Mouse (Mus musculus): ENCODE data around the gene Slc34a3.

The Slc34a3 gene

DNA sequence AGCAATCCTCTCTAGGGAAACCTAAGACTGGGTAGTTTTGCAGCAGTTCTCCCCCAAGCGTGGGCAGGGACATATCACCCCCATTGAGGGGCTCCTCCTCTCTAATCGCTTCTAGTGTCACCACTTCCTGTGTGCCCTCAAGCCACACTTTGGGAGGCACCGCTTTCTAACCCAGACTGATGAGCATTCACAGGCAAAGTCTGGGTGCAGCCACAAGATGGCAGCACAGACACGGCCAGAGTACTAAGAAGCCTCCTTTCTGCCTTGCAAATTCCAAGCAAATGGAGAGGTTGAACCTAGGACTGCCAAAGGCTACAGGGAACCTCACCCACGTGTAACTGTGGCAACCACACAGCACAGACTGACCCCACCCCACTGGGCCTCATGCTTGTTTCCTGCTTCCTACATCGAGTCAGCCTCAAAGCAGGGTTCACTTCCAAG, 40.8 kb downstream of the Slc34a3 start:
- DNase-seq (ENCODE audit: low spot score): peak; percentile 85

- DNase-seq (ENCODE audit: low spot score): no peak
Observed at GRCm38 (mm10) chr2:25187841-25188240, 46.3 kb downstream of the Slc34a3 start.

DNA sequence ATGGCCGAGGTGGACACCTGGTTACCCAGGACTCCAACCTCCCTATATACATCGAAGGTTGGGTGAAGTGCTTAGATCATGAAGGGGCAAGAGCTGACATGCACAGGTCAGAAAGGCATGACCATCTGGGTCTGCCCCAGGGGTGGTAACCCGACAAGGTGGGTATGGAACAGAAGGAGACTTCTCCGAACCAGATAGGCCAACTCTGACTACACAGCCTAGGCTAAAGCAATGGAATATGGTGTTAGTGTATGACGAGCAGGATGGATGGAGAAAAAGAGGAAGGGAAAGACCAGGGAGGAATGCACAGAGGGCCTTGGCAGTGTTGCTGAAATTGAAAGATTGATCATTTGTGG, 47.6 kb downstream of the Slc34a3 start:
- no peak for DNase-seq (ENCODE audit: low spot score)

DNA sequence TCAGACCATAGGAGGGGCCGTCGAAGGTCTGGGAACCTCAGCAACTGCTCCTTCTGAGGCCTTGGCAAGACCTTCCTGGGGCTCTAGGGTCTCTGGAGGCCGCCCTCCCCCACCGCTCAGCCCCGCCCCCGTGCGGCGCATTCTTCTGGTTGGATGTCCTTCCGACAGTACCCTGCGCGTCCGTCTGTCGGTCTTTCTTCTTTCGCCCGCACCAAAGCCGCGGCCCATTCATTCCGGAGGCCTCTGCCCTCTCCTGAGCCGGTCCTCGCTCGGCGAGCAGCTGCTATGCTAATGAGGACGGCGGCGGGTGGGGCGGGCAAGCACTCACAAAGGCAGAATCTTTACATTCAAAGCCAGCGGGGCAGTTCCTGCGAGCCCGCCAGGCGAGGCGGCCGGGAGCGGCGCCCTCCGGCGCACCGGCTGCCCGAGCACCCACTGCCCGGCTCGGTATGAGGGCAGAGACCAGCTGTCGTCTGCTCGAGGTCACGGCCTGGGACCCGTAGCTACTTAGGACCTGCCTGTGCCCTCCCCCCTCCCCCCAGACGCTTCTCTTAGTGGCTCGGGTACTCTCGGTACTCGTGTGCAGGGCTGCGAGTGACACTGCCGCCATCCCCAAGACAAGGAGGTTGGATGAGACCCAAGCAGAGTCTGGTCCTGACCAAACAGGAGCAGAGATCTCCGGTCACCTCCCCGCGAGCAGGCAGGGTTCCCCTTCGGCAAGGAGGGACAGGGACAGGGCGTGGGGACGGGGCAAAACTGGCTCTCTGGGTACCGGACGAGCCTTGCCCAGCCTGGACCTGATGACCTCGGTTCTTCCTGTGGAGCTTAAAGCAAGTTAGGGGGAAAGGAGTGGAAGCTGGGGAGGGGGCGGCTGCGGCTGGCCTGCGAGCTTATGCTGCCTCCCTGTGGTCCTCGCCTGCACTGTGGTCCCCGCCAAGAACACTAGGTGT, 48.3 kb downstream of the Slc34a3 start:
- DNase-seq (ENCODE audit: low spot score): peak; percentile 66

DNA sequence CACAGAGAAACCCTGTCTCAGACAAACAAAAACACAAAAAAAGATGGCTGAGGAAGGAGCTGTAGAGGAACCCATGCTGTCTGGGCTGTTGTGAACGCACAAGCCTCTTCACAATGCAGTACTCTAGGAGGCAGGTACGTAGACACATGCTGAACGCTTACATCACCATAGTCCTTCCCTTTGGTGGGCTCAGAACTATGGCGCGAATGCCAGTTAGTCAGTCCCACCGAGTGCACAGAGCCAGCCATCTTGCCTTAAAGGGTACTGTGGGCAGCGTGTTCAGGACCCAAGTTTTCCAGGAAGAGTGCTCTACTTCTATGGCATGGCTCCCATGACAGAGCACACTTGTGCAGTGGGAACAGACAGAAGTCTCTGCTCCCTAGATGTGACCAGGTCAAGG, 49.7 kb downstream of the Slc34a3 start:
- no peak for DNase-seq (ENCODE audit: low spot score)

- DNase-seq (ENCODE audit: low spot score): no peak
Observed at GRCm38 (mm10) chr2:25183336-25183735, 50.8 kb downstream of the Slc34a3 start.

- DNase-seq (ENCODE audit: low spot score): no peak
Observed at GRCm38 (mm10) chr2:25182664-25183063, 51.5 kb downstream of the Slc34a3 start.

DNA sequence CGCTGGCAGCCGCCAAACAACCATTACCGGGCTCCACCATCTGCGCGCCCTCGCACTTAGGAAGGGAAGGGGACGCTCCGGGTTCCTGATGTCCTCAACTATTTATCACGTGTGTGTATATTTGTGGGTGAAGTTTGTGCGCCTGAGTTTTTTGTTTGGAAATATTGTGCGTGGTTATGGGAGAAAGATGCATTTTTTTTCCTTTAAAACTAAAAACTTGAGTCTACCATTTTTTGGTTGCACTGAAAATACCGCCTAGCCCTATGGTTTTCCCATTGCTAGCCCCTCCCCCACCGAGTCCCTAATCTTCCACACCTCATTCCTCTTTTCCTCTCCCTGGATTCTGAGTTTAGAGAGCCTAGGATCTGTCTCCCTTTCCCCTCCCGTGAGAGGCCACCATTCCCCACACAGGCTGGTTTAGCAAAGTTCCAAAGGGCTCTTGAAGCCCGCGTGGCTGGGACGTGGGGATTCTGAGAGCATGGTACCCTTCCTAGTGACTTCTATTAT, 52.2 kb downstream of the Slc34a3 start:
- DNase-seq (ENCODE audit: low spot score): no peak

DNA sequence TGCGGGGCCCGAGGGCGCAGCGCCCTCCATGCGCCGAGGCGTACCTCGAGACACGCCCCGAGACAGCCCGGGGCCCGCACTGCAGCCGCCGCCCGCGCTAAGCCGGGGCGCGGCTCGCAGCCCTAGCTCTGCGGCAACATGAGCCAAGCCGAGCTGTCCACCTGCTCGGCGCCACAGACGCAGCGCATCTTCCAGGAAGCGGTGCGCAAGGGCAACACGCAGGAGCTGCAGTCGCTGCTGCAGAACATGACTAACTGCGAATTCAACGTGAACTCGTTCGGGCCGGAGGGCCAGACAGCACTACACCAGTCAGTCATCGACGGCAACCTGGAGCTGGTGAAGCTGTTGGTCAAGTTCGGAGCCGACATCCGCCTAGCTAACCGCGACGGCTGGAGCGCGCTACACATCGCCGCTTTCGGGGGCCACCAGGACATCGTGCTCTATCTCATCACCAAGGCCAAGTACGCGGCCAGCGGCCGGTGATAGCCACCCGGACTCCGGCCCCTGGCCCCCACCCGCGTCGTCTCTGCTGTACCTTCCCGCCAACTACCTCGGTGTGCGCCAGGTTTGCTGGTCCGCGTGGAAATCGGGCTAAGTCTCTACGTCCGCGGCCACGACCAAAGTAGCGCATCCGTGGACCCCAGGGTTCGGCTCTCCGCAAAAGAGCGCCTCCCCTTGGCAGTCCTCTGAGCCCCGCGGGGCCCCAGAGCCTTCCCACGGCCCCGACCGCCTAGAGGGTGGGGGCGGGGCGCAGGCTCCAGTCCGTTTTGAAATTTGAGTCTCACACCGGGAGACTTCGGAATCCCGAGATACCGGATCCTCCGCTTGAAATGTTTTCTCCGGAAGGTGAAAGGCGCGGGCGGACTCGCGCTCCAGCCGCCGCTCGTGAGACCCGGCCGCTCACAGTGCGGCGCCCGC, 52.9 kb downstream of the Slc34a3 start:
- peak; percentile 56 for DNase-seq (ENCODE audit: low spot score)

DNA sequence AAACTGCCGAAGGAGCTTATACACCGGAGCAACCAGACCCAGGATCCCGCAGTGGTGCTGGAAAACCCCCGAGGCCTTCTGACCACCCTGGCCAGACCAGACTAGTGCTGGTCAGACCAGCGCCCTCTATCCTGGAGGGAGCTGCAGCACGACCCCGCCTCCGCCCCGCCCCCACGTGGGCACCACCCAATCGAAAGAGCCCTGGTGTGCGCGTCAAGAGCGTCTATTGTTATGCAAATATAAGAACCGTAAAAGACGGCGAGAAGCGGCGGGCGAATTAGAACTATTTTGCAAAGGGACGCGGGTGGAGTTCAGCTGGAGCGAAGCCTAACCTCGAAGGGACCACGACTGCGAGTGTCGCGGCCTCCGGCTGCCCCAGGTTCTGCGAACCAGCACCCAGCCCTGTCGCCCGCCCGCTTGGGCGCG, 53.7 kb downstream of the Slc34a3 start, which contains the start of gene Nrarp:
Nrarp (plus strand) TSS at position 281 of the 426 bp plus-strand sequence.
- DNase-seq (ENCODE audit: low spot score): peak; percentile 96

DNA sequence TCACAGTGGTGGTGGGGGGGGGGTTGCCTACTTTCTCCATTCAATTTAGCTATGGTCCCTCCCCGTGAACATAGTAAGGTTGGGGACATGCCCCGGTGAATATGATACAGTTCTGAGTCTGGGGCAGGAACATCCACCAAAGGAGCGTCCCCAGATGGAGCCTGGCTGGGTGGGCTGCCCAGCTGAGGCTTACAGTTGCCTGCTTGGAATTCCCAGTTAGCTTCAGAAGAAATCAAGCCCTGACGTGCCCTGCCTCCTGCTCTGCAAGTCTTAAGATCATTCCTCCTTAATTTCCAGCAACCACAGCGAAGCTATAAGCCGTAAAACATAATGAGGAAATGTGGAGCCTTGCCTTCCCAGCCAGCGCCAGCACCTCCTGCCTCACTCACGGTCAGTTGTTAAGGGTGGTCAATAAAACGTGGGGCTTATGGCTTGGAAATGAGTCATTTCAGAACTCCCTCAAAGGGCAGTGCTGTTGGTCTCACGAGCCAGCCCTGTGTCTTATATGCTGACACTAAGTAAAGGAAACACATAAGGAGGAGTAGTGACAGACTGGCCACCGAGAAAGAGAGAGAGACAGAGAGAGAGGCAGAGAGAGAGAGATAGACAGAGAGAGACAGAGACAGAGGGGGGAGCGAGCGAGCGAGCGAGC, 54.5 kb downstream of the Slc34a3 start:
- DNase-seq (ENCODE audit: low spot score): no peak

Measured in urinary bladder, postnatal 14 days (tissue).